Mouse (Mus musculus) layer of hippocampus, postnatal 25 days (tissue): ENCODE results near the gene Tmem131l. TPM values are rescaled to one million over a fixed set of nuclear protein-coding genes. Genes with fewer than 3 reads are reported as not detected.
A peak's percentile ranks its signal among the peaks of the same experiment; 100 is the strongest.

Experiments used
- DNase-seq, 2 experiments: peaks; one replicate each; pipeline ENCODE4 v3.0.0; 2022; ENCODE audit warnings: mixed read lengths in 2 of 2, low spot score in 1 of 2; ENCODE audit errors: extremely low spot score in 1 of 2
- total RNA-seq, 2 experiments: library from RNA; stranded (reverse); gene quantifications; 2 replicates each; pipeline ENCODE4 v1.2.3; 2021

The Tmem131l gene
- total RNA-seq, 2 experiments from 2014 or later = 28.7 to 33.8 TPM

DNA sequence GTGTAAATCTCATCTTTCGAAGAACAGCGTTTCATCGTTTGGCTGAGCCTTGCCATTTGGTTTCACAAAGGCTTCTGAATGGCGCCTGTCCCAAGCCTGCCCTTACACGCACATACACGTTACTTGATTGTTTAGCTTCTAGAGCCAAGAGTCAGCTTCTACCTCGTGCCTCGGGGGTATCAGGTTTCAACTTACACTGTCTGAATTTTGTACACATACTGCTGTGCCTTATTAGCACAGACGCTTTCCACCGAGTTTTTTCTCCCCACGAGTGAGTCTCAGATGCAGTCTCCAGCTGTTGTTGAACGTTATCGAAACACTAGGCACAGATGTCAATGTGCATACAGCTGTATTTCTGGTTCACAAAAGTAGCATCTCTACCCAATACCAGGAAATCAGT, 19.3 kb upstream of the Tmem131l start:
- DNase-seq = no peak

- no peak for DNase-seq
Observed at GRCm38 (mm10) chr3:84048729-84049175, 8.8 kb upstream of the Tmem131l start.

- DNase-seq = no peak
Observed at GRCm38 (mm10) chr3:84046206-84046605, 6.2 kb upstream of the Tmem131l start.

DNA sequence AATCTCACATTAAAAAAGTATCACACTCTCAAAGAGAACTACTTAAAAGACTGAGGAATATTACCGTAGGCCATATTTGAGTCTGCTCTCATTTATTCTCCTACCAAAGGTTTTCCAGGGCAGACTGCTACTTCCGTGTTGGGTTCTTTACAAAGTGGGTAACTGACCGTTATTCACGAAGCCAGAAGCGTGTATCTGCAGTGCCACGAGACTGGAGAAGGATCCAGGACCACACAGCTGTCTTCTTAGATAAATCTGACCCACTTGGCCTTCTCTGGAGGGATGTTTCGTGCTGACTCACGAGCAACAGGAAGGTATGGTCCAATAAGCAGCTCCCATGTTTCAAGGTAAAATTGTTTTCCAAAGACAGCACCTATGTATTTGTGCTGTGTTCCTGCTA, 1.8 kb upstream of the Tmem131l start:
- DNase-seq = no peak

DNA sequence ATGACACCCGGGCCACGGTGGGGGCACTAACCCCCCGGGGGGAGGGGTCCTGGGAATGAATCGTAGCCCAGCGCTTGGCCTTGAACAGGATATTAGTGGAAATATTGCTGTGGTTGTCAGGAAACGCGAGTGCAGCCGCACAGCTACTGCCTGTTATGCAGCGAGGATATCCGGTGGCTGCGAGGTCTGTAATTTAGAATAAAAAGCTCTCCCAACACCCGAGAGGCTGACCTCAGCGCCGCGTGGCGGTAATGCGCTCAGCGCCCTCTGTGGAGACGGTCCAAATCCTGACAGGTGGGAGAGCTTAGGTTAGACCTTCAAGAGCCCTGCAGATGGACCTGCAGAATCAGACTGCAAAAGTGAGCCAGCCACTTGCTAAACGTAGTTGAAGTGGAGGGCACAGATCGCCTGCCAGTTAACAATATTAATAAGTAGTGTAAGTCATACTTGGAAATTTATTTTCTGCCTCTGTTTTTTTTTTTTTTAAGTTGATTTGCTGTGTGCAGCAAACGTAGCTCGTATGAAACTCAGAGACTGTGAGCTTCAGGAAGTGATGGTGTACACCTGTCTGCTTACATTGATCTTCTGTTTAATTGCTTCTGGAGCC, 604 bp upstream of the Tmem131l start:
- DNase-seq = no peak

DNA sequence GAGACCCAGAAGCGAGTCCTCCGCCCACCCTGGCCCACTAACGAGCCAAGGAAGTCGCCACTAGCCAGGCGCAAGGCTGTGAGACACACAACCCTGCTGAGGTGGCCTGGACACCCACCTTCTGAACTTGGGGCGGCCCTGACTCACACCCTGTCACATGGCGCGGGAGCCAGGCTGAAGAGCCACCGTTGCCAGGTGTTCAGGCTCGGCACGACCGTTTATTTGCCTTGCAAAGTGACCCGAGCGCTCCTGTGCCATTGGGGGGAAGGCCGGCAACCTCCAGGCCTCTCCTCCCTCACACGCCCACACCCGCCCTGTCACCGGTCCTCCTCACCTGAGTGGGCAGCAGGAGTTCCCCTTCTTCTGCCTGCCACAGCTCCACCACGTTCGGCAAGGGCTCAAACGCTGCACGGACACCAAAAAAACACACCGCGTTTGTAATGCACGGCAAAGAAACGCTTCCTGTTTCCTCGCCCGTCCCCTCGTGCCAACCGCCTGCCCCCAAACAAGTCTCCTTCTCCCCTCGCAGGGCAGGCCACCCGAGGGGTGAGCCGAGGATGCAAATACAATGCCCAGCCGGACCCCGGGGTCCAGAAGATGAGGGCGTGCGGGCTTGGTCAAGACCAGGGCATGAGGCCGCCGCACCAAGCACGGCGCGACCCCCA, 862 bp downstream of the Tmem131l start:
- DNase-seq = peak in 1 of 2 experiments; percentile 24

- DNase-seq = no peak
Observed at GRCm38 (mm10) chr3:84038126-84038525, 1.8 kb downstream of the Tmem131l start.

- no peak for DNase-seq
Observed at GRCm38 (mm10) chr3:84037536-84037935, 2.4 kb downstream of the Tmem131l start.

DNA sequence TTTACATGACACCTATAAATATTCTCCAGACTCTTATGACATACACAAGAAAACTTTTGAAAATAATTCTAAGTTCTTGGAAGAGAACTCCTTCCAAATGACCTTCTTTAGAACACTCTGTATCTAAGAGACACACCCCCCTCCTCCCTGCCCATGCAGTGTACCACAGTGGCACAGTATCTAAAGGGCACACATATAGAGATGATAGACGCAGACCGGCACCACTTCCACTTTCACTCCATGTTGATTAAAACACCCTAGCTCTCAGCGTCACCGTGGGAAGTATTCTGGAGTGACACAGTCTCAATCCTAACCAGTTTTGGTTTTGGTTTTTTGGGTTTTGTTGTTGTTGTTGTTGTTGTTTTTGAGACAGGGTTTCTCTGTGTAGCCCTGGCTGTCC, 3.1 kb downstream of the Tmem131l start:
- no peak for DNase-seq

DNA sequence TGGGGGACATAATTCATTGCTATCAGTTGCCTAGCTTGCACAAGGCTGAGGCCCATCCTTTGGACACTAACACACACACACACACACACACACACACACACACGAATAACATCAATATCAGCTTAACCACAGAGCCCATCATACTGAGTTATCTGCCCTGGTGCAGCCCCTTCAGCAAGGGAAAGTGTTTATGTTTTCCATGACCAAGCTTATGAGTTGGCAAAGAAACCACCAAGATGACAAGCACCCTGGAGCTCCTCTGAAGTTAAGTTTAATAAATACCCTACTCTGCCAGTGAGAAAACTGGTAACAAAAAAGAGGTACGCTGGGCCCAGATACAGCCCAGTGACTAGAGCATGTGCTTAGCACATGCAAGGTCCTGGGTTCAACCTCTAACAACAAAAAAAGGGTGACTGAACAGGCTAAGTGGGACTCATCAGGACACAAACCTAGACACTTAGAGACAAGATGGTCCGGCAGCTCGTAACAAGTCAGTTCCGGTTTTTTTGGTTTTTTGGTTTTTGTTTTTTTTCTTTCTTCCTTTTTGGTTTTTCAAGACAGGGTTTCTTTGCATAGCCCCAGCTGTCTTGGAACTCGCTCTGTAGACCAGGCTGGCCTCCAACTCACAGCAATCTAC, 4.1 kb downstream of the Tmem131l start:
- no peak for DNase-seq

- DNase-seq = no peak
Observed at GRCm38 (mm10) chr3:84034115-84034780, 5.7 kb downstream of the Tmem131l start.

- DNase-seq = no peak
Observed at GRCm38 (mm10) chr3:84032933-84033730, 6.8 kb downstream of the Tmem131l start.

DNA sequence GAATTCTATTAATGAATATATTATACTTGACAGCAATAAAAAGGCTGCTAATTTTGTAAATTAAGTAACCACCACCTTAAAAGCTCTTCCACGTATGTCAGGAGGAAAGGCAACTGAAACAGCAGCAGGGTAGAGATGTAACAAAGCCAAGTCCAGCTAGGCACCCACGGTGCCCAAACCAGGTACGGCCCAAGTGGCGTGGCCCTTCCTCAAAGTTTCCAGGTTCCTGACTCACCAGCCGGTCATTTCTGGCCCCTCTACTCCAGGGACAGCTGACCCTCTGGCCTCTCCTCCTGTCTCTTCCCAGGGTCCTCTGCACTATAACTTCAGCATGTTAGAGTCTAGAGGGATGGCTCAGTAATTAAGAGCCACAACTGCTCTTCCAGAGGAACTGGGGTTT, 7.6 kb downstream of the Tmem131l start:
- DNase-seq = no peak

DNA sequence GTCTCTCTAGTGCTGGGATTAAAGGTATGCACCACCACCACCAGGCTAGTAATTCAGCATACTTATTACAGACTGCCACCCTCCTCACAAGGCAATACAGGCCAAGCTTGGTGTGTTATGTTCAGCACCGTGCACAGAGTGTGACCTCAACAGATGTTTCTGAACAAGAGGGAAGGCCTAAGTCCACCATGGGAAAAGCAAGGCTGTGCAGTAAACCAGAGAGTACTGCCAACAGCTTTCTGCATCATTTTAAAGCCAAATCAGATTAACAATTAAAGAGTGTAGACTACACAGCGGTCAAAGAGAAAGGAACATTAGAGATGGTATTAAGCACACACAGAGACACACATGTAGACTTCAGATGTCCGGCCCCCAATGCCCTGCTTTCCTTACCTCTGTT, 8.8 kb downstream of the Tmem131l start:
- no peak for DNase-seq

GRCm38 (mm10) chr3:84028968-84029367, 11.0 kb downstream of the Tmem131l start:
- DNase-seq = no peak

GRCm38 (mm10) chr3:84027691-84028159, 12.2 kb downstream of the Tmem131l start:
- DNase-seq = no peak

GRCm38 (mm10) chr3:84024512-84025072, 15.4 kb downstream of the Tmem131l start:
- DNase-seq = no peak

DNA sequence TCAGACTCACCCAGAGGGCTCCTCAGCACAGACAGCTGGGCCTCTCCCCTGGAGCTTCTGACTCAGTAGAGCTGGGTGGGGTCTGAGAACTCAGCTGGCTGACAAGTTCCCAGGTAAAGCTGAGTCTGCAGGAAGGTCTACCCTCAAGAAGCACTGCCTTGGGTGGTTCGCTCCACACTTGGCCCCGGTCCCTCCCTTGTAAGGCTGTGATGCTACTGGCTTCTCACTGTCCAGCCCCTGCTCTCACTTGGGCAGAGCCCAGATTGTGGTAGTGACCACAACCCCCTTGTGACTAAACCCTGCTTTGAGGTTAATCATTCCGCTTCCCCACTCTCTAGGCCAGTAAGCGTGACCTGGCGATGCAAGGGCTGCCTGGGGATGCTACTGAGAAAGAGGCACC, 17.3 kb downstream of the Tmem131l start:
- no peak for DNase-seq

- no peak for DNase-seq
Observed at GRCm38 (mm10) chr3:84022201-84022584, 17.8 kb downstream of the Tmem131l start.
